Mouse (Mus musculus) kidney, adult 11 months (tissue): ENCODE data around the gene Cycs.
"Not testable (repeated sequence)": the region's sequence is repeated elsewhere in the genome, so short reads cannot be mapped to it uniquely, and the experiment has no call there.

Experiments used
- DNase-seq: peaks from one replicate; pipeline ENCODE4 v3.0.0; 2022

Gene Cycs

GRCm38 (mm10) chr6:50566141-50566996 is at the start of gene Cycs:
Gene Cycs (minus strand): TSS chr6:50566538.
- peak; percentile 100 for DNase-seq

- DNase-seq = no peak
Observed at GRCm38 (mm10) chr6:50601620-50602019, 35.3 kb upstream of the Cycs start.

GRCm38 (mm10) chr6:50598560-50598959 is 32.2 kb upstream of the Cycs start:
- peak; percentile 12 for DNase-seq

DNA sequence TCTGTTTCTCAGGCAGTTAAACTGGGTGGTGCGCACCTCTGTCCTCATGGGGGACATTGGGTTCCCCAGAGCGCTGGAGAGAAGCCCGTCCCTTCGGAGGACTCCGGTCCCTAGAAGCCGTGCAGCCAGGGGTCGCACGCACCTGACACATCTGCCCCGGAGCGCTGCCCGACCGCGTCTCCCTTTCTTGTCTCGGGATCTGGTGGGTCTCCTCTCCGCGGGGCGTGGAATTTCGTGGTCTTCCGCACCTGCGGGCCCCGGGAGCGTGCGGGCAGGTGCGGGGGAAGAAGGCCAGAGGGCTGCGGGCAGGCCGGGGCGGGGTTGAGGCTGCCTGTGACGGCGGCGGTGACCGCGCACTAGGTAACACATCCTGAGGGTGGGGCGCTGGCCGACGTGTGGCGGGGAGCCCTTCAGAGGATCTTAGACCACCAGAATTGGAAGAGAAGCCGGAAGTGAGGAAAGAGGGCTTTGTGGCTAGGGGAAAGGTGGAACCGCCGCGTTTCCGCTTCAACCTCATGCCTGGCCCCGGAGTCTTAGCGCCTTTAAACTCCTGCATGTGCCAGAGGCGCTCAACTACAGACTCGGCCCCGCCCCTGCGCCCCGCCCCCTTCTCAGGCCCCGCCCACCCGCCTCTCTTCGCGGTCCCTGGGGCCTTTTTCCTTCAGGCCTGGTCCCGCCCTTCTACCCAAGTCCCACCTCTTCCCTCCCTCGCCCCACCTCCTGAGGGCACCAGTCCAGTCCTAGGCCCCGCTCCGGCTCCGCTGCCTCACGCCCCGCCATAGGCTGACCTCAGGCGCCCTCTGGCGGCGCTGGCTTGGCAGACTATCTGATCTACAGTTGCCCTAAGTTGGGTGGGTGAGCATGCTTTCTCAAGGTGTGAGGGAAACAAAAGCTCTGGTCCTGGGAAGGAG is 30.2 kb upstream of the Cycs start, which contains the start of gene 4921507P07Rik:
Gene 4921507P07Rik (minus strand): TSS at position 332 of the 911 bp plus-strand sequence.
- peak; percentile 94 for DNase-seq

- no peak for DNase-seq
Observed at GRCm38 (mm10) chr6:50594372-50594771, 28.0 kb upstream of the Cycs start.

- no peak for DNase-seq
Observed at GRCm38 (mm10) chr6:50593334-50593845, 27.1 kb upstream of the Cycs start.

DNA sequence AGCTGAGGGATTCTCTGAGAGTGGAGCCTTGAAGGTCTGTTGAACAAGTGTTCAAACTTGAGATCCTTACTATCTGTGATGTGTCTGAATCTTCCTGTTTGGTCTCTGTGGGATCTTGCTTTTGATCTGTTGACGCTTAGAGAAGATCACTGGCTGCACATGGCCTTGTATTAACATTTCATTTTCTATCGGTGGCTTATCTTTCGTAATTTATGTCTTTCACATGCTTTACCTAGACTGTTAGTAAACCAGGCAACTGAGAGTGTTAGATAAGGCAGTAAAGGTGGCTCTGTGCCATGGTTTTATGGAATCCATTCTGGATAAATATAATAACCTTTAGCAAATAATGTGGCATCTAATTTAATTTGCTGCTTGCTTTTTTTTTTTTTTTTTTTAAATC is 23.9 kb upstream of the Cycs start:
- DNase-seq = no peak

GRCm38 (mm10) chr6:50588251-50588650 is 21.9 kb upstream of the Cycs start:
- no peak for DNase-seq

GRCm38 (mm10) chr6:50587412-50587811 is 21.1 kb upstream of the Cycs start:
- DNase-seq = no peak

GRCm38 (mm10) chr6:50586316-50586715 is 20.0 kb upstream of the Cycs start:
- no peak for DNase-seq

- DNase-seq = no peak
Observed at GRCm38 (mm10) chr6:50585733-50586132, 19.4 kb upstream of the Cycs start.

DNA sequence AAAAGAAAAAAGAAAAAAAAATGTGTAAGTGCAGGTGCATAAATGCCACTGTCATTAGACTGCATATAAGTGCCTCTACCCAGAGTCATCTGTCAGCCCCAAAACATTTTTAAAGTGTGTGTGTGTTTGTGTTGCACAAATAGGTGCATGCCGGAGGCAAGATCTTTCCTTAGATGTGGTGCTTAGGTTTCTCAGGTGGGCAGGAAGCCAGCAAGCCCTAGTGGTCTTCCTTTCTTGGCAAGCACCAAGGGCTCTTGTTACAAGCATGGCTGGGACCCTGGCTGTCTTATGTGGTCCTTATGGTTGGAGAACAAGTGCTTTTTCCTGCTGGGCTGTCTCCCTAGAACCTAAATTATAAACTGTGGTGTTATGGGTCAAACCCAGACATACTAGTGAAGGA is 5.3 kb upstream of the Cycs start:
- no peak for DNase-seq

GRCm38 (mm10) chr6:50566997-50567255 is 588 bp upstream of the Cycs start:
- DNase-seq = no peak

GRCm38 (mm10) chr6:50563651-50564050 is 2.7 kb downstream of the Cycs start:
- no peak for DNase-seq

- no peak for DNase-seq
Observed at GRCm38 (mm10) chr6:50562421-50562820, 3.9 kb downstream of the Cycs start.

GRCm38 (mm10) chr6:50560776-50561175 is 5.6 kb downstream of the Cycs start:
- no peak for DNase-seq

DNA sequence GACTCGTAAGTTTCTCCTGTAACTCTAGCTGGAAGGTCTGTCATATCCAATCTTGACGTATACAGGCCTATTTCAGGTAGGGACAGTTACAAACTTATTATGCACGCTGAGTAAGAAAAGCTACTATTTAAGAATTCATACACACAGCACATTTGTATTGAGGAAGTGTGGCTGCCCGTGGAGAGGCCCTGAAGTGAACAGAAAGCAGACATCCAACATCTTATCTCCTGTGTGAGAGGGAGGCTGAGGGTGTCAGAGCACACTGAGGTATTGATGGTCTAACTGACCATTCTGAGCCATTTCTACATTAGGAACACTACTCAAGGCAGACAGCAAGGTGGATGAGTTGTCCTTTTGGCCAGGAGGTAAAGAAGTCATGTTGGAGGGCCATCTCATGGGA is 7.5 kb downstream of the Cycs start:
- no peak for DNase-seq

- no peak for DNase-seq
Observed at GRCm38 (mm10) chr6:50557566-50557965, 8.8 kb downstream of the Cycs start.

- not testable (repeated sequence) for DNase-seq
Observed at GRCm38 (mm10) chr6:50554223-50554622, 12.1 kb downstream of the Cycs start.

DNA sequence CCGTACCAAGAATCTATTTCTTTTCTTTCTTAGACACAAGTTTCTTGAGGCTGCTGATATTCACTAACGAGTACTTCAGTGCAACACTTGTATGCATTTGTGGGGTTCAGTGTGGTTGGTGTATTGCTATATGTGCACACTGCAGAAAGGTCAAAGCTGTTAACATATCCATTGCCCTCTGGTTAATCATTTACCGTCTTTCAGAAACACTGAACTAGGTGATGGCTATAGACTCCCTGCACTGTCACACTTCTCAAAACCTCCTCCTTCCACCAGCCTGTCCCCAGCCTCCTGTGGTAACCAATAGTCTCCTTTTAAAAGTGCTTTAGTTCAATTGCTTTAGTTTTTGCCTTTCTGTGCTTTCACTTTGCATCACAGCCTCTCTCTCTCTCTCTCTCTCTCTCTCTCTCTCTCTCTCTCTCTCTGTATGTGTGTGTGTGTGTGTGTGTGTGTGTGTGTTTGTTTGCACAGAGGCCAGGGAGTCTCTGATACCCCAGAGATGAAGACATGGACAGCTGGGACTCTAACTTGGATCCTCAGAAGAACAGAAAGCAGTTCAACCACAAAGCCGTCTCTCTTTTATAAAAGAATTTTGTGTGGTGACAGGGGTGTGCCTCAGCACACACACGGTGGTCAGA is 13.3 kb downstream of the Cycs start:
- DNase-seq = no peak

- DNase-seq = no peak
Observed at GRCm38 (mm10) chr6:50549791-50550190, 16.5 kb downstream of the Cycs start.

DNA sequence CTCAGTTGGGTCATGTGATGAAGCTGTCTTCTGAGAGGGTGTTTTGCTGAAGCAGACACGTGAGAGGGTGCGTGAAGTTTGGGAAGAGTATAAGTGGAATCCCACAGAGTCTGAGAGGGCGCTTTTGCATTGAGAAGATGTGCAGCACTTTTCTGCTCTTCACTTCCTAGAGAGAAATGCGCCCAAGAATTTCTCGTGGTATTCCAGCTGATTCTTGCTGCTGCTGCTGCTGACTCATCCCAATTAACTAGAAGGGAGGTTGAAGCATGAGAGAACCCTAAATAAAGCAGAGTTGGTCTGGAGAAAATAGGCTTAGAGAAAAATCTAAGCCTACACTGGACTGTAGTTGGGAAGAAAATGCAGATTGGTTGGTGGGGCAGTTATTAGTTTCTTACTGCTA is 17.3 kb downstream of the Cycs start:
- DNase-seq = no peak

DNA sequence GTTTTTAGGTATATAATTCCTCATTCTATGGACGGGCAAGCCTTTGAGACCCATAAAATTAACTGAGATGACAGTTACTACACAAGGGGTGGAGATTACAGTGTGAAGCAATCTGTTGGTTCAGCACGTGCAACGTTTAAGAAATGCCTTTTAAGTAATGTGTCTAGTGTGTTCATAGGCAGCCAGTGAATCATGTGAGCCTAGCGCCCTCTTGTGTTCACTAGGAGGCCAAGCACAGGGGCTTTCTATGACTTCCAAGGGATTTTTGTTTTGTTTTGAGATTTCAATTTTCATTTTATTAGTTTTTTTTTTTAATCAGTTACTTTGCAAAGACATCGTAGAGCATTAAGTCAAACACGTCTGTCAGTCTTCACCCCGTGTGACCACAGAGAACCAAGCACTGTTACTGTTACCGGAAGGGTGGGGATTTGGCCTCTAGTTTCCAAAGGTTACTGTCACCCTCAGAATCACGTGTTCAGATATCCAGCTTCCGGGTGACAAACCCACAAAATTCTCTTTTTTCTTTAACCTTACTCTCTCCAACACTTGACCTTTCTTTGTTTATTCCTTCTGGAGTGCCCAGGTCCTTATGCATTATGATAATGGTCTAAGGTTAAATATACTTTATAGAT is 20.8 kb downstream of the Cycs start:
- DNase-seq = no peak
